Mouse (Mus musculus) testis, adult 2 months (tissue): ENCODE data around the gene Grb2. TPM values are rescaled to one million over a fixed set of nuclear protein-coding genes. Genes with fewer than 3 reads are reported as not detected.

Experiments used
- H3K27ac ChIP-seq: fragments of 200-500 bp; 2 replicates; pipeline ENCODE4 v1.5.1; 2012; ENCODE audit warnings: low read depth, low read length; ENCODE audit not compliant: control insufficient read depth, insufficient read depth
- H3K27me3 ChIP-seq: fragments of 200-500 bp; 2 replicates; pipeline ENCODE4 v1.6.1; 2012; ENCODE audit warnings: mild to moderate bottlenecking, low read length, moderate library complexity; ENCODE audit not compliant: control insufficient read depth, insufficient read depth
- H3K36me3 ChIP-seq: fragments of 200-500 bp; 2 replicates; pipeline ENCODE4 v1.6.1; 2012; ENCODE audit warnings: mild to moderate bottlenecking, low read length; ENCODE audit not compliant: control insufficient read depth, insufficient read depth
- H3K4me1 ChIP-seq: fragments of 200-500 bp; 2 replicates; pipeline ENCODE4 v1.6.1; 2012; ENCODE audit warnings: low read length; ENCODE audit not compliant: control insufficient read depth, insufficient read depth
- H3K4me3 ChIP-seq: fragments of 200-500 bp; 2 replicates; pipeline ENCODE4 v1.5.1; 2012; ENCODE audit warnings: low read depth, mild to moderate bottlenecking, low read length, moderate library complexity, mixed read lengths; ENCODE audit not compliant: control insufficient read depth
- CTCF ChIP-seq: fragments of 200-500 bp; IDR thresholded peaks from 2 replicates; pipeline ENCODE4 v1.5.1; 2012; ENCODE audit warnings: low read depth, mild to moderate bottlenecking, inconsistent platforms, low read length, moderate library complexity; ENCODE audit not compliant: control insufficient read depth, insufficient read depth, insufficient replicate concordance
- POLR2A ChIP-seq: fragments of 200-500 bp; IDR thresholded peaks from 2 replicates; pipeline ENCODE4 v1.6.1; 2012; ENCODE audit warnings: low read depth, mild to moderate bottlenecking, inconsistent platforms, low read length, moderate library complexity; ENCODE audit not compliant: control insufficient read depth
- polyA plus RNA-seq: library from polyadenylated mRNA; depleted of rRNA; stranded (reverse); fragments of >200 nt; gene quantifications from 2 replicates; pipeline ENCODE4 v1.2.3, GENCODE M21; 2012

The Grb2 gene
- polyA plus RNA-seq, 1 experiment, result 7.7 TPM

- peaks cover 5% of the 10 kb centered on the region for H3K4me1 ChIP-seq
- TF ChIP-seq POLR2A (no peak), CTCF (no peak)
- no peak overlapping the region for H3K4me3 ChIP-seq
- no peaks in the 10 kb centered on the region for H3K27me3 ChIP-seq
- no peak overlapping the region for H3K27ac ChIP-seq
- no peaks in the 10 kb centered on the region for H3K36me3 ChIP-seq
Measured at GRCm38 (mm10) chr11:115636960-115637359, 71.4 kb downstream of the Grb2 start.

GRCm38 (mm10) chr11:115635484-115635883 is 72.9 kb downstream of the Grb2 start:
- TF ChIP-seq POLR2A (no peak), CTCF (no peak)

DNA sequence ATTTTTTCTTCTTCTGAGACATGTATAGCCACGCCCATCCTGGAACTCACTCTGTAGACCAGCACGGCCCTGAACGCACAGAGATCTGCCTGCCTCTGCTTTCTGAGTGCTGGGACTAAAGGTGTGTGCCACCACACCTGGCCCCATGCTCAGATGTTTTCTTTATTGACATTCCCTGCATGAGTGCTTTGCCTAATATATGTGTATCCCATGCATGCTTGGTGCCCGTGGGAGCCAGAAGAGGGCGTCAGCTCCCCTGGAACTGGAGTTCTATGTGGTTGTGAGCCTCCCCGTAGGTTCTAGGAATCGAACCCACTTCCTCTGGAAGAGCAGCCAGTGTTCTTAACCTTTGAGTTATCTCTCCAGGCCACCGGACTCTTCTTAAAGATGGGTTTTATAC is 73.4 kb downstream of the Grb2 start:
- H3K36me3 ChIP-seq, result no peaks in the 10 kb centered on the region
- no peak for TF ChIP-seq CTCF
- no peak for TF ChIP-seq POLR2A
- no peaks in the 10 kb centered on the region; the same call in none of the 2 replicates for H3K4me1 ChIP-seq
- H3K4me3 ChIP-seq, result no peak overlapping the region
- H3K27me3 ChIP-seq, result no peaks in the 10 kb centered on the region
- H3K27ac ChIP-seq, result no peak overlapping the region

More at GRCm38 (mm10) chr11:115635484-115635883, 72.9 kb downstream of the Grb2 start:
- no peaks in the 10 kb centered on the region; the same call in none of the 2 replicates for H3K4me1 ChIP-seq
- H3K27me3 ChIP-seq, result no peaks in the 10 kb centered on the region
- no peak overlapping the region for H3K4me3 ChIP-seq
- no peak overlapping the region for H3K27ac ChIP-seq
- no peaks in the 10 kb centered on the region for H3K36me3 ChIP-seq

GRCm38 (mm10) chr11:115634109-115634508 is 74.3 kb downstream of the Grb2 start:
- no peak overlapping the region for H3K4me3 ChIP-seq
- TF ChIP-seq POLR2A (no peak), CTCF (no peak)
- H3K27me3 ChIP-seq, result no peaks in the 10 kb centered on the region
- H3K27ac ChIP-seq, result no peak overlapping the region
- H3K36me3 ChIP-seq, result no peaks in the 10 kb centered on the region
- H3K4me1 ChIP-seq, result no peaks in the 10 kb centered on the region; the same call in none of the 2 replicates

DNA sequence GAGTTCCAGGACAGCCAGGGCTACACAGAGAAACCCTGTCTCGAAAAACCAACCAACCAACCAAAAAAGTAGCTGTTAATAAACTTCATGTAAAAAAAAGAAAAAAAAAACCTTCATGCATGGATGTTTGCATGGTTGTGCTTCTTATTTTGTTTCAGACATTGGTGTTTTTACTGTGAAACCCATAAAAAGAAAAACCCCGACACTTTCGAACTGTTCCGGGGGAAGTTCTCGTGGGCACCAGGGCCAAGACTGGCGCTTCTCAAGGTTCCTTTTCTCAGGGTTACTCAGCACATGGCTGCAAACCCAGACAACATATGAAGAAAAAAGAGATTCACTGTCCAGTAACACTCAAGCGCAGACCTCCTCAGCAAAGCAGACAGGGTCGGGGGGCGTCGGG is 75.5 kb downstream of the Grb2 start:
- TF ChIP-seq CTCF (no peak), POLR2A (no peak)
- Histone ChIP-seq H3K27me3 (no peaks in the 10 kb centered on the region), H3K36me3 (no peaks in the 10 kb centered on the region), H3K27ac (no peak overlapping the region), H3K4me1 (no peaks in the 10 kb centered on the region; the same call in none of the 2 replicates), H3K4me3 (no peak overlapping the region)

DNA sequence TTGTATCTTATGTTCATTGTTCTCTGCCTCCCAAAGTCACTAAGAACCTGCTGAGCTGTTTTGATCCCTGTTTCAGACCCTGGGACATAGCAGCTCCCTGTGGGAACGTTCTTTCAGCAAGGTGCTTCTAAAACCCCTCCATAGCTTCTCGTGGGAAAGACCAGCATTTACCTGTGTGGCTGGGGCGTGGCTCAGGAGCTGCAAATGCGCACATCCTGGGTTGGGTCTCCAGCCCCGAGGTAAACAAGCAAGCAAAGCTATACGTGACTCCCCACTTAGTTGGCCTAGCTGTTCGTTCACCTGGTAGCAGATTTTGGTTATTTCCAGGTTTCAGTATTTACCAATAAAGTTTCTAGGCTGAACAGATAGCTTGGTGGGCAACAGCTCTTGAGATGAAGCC is 76.2 kb downstream of the Grb2 start:
- Histone ChIP-seq H3K27me3 (no peaks in the 10 kb centered on the region), H3K36me3 (no peaks in the 10 kb centered on the region), H3K4me1 (peaks cover 2% of the 10 kb centered on the region), H3K4me3 (no peak overlapping the region), H3K27ac (no peak overlapping the region)
- no peak for TF ChIP-seq CTCF
- no peak for TF ChIP-seq POLR2A

DNA sequence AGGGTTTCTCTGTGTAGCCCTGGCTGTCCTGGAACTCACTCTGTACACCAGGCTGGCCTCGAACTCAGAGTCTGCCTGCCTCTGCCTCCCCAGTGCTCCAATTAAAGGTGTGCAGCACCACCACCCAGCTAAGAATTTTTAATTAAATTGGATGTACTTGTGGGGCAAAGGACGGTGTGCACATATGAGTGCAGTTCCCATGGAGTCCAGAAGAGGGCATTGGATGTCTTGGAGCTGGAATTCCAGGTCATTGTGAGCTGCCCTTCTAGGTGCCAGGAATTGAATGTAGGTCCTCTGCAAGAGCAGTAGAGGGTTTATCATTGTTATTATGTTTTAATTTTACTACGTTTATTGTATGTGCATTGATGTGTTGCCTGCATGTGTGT is 76.9 kb downstream of the Grb2 start:
- TF ChIP-seq POLR2A, result no peak
- peak; percentile 30; the same call in 1 of the 2 replicates for TF ChIP-seq CTCF
- H3K36me3 ChIP-seq, result no peaks in the 10 kb centered on the region
- H3K27me3 ChIP-seq, result no peaks in the 10 kb centered on the region
- H3K4me1 ChIP-seq, result peaks cover 2% of the 10 kb centered on the region
- H3K4me3 ChIP-seq, result no peak overlapping the region
- no peak overlapping the region for H3K27ac ChIP-seq

GRCm38 (mm10) chr11:115630532-115631504 is 77.6 kb downstream of the Grb2 start:
- TF ChIP-seq CTCF (no peak), POLR2A (no peak)
- no peak overlapping the region for H3K4me3 ChIP-seq
- H3K36me3 ChIP-seq, result no peaks in the 10 kb centered on the region
- no peaks in the 10 kb centered on the region for H3K27me3 ChIP-seq
- no peak overlapping the region for H3K27ac ChIP-seq
- peaks cover 2% of the 10 kb centered on the region for H3K4me1 ChIP-seq
